Mouse (Mus musculus): ENCODE data around the gene Mboat1. TPM values are rescaled to one million over a fixed set of nuclear protein-coding genes. Genes with fewer than 3 reads are reported as not detected.

Mboat1 gene
- polyA plus RNA-seq, 1 experiment from 2014 or later = 2.2 TPM

DNA sequence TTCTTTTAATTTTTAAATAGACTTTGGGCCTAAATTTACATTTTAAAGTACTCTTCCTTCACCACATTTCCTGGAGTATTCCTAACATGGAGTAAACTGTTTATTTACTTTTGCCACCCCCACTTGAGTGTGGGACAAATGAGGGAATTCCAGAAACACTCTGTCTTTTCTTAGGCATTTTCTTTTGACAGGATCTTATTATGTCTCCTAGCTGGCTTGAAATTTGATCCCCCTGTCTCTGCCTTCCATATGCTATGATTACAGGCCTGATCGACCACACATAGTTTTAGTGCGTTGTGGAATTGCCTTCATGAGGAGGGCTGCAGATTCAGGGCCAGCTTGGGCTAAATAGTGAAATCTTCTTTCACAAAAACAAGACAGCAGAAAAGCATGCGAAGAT is 85.0 kb downstream of the Mboat1 start:
- H3K4me2 ChIP-seq (ENCODE audit: low read length) = no peak overlapping the region
- no peak overlapping the region for H3K9ac ChIP-seq (ENCODE audit: low read length)
- ATAC-seq = no peak
- no peak overlapping the region for H3K27ac ChIP-seq (ENCODE audit: low read depth, low read length)
- H3K4me1 ChIP-seq (ENCODE audit: control insufficient read depth, insufficient read depth, low read length) = no peaks in the 10 kb centered on the region
- H3K4me3 ChIP-seq (ENCODE audit: low read depth, low read length) = no peak overlapping the region
- 32% methylated on average over 3 of the region's 3 CpGs for WGBS
- H3K36me3 ChIP-seq (ENCODE audit: control insufficient read depth, insufficient read depth, low read length) = no peaks in the 10 kb centered on the region
- H3K9me3 ChIP-seq (replicated peaks; ENCODE audit: control insufficient read depth, low read length) = no peaks in the 10 kb centered on the region
- no peak for DNase-seq (ENCODE audit: low spot score)
- H3K27me3 ChIP-seq (replicated peaks; ENCODE audit: control insufficient read depth, insufficient read depth, low read length) = no peaks in the 10 kb centered on the region

DNA sequence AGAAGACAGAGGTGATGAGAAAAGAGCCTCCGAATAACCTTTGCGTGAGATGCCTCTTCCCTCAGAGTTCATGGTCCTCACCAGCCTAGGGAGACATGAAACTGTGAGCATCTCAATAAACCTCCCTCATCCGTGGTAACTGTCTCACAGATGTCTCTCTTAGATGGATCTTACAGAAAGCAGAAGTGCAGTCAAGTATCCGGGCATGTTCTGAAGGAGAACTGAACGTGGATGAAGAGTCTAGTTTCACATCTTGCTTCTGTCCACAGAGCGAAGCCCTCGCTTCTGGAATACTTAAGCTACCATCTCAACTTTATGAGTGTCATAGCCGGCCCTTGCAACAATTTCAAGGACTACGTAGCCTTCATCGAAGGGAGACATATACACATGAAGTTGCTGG is 87.8 kb downstream of the Mboat1 start:
- Histone ChIP-seq H3K4me2 (ENCODE audit: low read length) (no peak overlapping the region), H3K36me3 (ENCODE audit: control insufficient read depth, insufficient read depth, low read length) (no peaks in the 10 kb centered on the region), H3K4me3 (ENCODE audit: low read depth, low read length) (no peak overlapping the region), H3K9me3 (replicated peaks; ENCODE audit: control insufficient read depth, low read length) (no peaks in the 10 kb centered on the region), H3K27me3 (replicated peaks; ENCODE audit: control insufficient read depth, insufficient read depth, low read length) (no peaks in the 10 kb centered on the region), H3K4me1 (ENCODE audit: control insufficient read depth, insufficient read depth, low read length) (no peaks in the 10 kb centered on the region), H3K27ac (ENCODE audit: low read depth, low read length) (no peak overlapping the region), H3K9ac (ENCODE audit: low read length) (no peak overlapping the region)
- WGBS = 94% methylated on average over 10 of the region's 10 CpGs
- ATAC-seq (no peak), DNase-seq (ENCODE audit: low spot score) (no peak)

DNA sequence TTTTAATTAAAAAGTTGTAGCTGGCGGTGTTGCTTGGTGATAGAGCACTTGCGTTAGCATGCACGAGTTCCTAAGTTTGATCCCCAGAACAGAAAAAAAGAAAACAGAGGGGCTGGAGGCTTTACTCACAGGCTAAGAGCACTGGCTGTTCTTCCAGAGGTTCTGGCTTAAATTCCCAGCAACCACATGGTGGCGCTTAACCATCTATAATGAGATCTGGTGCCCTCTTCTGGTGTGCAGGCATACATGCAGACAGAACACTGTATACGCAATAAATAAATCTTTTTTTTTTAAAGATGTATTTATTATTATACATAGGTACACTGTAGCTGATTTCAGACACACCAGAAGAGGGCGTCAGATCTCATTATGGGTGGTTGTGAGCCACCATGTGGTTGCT is 88.4 kb downstream of the Mboat1 start:
- no peaks in the 10 kb centered on the region for H3K36me3 ChIP-seq (ENCODE audit: control insufficient read depth, insufficient read depth, low read length)
- WGBS = 92% methylated on average over 6 of the region's 6 CpGs
- H3K4me1 ChIP-seq (ENCODE audit: control insufficient read depth, insufficient read depth, low read length) = no peaks in the 10 kb centered on the region
- no peaks in the 10 kb centered on the region for H3K27me3 ChIP-seq (replicated peaks; ENCODE audit: control insufficient read depth, insufficient read depth, low read length)
- DNase-seq (ENCODE audit: low spot score) (no peak), ATAC-seq (no peak)
- H3K4me3 ChIP-seq (ENCODE audit: low read depth, low read length) = no peak overlapping the region
- no peak overlapping the region for H3K27ac ChIP-seq (ENCODE audit: low read depth, low read length)
- H3K9me3 ChIP-seq (replicated peaks; ENCODE audit: control insufficient read depth, low read length) = no peaks in the 10 kb centered on the region
- H3K9ac ChIP-seq (ENCODE audit: low read length) = no peak overlapping the region
- no peak overlapping the region for H3K4me2 ChIP-seq (ENCODE audit: low read length)

DNA sequence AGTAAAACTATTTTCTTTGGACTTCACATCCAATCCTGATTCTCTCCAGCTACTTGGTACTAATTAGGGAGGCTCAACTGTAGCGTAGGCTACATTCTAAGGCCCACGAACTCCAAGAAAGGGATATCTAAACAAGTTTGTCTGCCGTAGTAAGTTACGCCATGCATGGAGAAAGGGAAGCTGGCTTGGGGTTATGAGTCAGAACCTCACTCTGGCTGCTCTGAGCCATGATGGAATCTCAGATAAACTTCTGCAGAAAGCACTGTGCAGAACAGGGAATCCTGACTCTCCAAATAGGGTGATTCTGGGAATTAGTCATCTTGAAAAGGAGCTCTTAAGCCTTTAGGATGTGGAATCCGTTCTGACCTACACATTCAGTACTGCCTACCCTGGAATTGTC is 92.5 kb downstream of the Mboat1 start:
- 76% methylated on average over 5 of the region's 5 CpGs for WGBS
- no peak for ATAC-seq

DNA sequence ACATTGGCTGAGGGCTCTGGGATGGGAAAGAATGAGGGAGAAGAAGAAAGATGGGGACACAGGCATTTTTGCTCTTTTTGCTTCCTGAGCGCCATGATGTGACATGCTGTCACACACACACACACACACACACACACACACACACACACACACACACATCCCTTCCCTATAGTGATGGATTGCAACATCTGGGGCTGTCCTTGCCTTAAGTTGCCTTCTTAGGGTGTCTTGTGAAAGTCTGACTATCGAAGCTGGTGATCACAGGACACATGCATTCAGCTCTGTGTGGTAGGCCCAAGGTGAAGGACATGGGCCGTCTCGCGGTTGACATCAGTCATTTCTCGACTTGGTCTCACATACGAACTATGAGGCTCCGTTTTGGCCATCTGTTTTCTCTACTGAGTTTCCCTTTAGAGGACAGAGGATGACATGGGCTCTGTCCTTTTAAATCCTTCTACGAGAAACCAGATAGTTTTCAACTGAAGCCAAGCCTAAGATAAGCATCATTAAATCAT is 93.4 kb downstream of the Mboat1 start:
- no peak overlapping the region for H3K9ac ChIP-seq (ENCODE audit: low read length)
- H3K4me1 ChIP-seq (ENCODE audit: control insufficient read depth, insufficient read depth, low read length) = no peaks in the 10 kb centered on the region
- no peak overlapping the region for H3K27ac ChIP-seq (ENCODE audit: low read depth, low read length)
- no peaks in the 10 kb centered on the region for H3K27me3 ChIP-seq (replicated peaks; ENCODE audit: control insufficient read depth, insufficient read depth, low read length)
- no peak overlapping the region for H3K4me2 ChIP-seq (ENCODE audit: low read length)
- ATAC-seq = no peak
- no peak for DNase-seq (ENCODE audit: low spot score)
- H3K36me3 ChIP-seq (ENCODE audit: control insufficient read depth, insufficient read depth, low read length) = no peaks in the 10 kb centered on the region
- no peak overlapping the region for H3K4me3 ChIP-seq (ENCODE audit: low read depth, low read length)
- no peaks in the 10 kb centered on the region for H3K9me3 ChIP-seq (replicated peaks; ENCODE audit: control insufficient read depth, low read length)
- WGBS = 91% methylated on average over 9 of the region's 9 CpGs

More for the DNA sequence above, 92.5 kb downstream of the Mboat1 start:
- Histone ChIP-seq H3K36me3 (ENCODE audit: control insufficient read depth, insufficient read depth, low read length) (no peaks in the 10 kb centered on the region), H3K9me3 (replicated peaks; ENCODE audit: control insufficient read depth, low read length) (no peaks in the 10 kb centered on the region), H3K4me1 (ENCODE audit: control insufficient read depth, insufficient read depth, low read length) (no peaks in the 10 kb centered on the region), H3K27me3 (replicated peaks; ENCODE audit: control insufficient read depth, insufficient read depth, low read length) (no peaks in the 10 kb centered on the region), H3K27ac (ENCODE audit: low read depth, low read length) (no peak overlapping the region), H3K4me2 (ENCODE audit: low read length) (no peak overlapping the region), H3K9ac (ENCODE audit: low read length) (no peak overlapping the region), H3K4me3 (ENCODE audit: low read depth, low read length) (no peak overlapping the region)
- no peak for DNase-seq (ENCODE audit: low spot score)

DNA sequence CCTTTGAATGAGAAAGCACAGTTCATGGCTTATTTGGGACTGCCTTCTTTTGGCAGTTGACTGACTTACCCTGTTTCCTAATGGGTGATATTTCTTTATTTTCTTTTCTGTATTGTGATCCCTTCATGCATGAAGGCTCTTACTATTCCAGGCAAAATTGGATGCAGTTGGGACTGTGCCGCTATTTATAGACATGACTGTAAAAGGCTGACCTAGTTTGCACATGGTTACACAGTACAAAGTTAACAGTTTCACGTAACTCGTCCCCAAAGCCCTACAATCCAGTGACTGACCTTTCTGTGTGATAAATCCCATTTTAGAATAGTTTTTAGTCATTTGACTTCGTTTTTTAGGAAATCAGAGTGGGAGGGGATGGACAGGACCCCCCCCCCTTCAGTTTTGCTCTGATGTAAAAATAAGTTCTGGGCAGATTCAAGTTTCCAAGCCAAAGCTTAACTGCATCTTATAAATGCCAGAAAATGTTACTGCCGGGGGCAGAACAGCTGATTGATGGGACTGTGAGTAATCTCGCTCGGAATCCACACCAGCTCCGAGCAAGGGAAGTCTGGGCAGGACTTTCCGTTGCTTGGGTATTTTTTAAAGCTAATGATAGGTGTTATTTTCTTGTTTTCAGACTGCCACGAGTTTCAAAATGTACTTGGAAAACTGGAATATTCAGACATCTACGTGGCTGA is 98.9 kb downstream of the Mboat1 start:
- peak; percentile 37; the same call in 1 of the 2 replicates for ATAC-seq
- H3K9ac ChIP-seq (ENCODE audit: low read length) = no peak overlapping the region
- H3K27ac ChIP-seq (ENCODE audit: low read depth, low read length) = no peak overlapping the region
- H3K4me3 ChIP-seq (ENCODE audit: low read depth, low read length) = no peak overlapping the region
- no peaks in the 10 kb centered on the region for H3K27me3 ChIP-seq (replicated peaks; ENCODE audit: control insufficient read depth, insufficient read depth, low read length)
- H3K36me3 ChIP-seq (ENCODE audit: control insufficient read depth, insufficient read depth, low read length) = no peaks in the 10 kb centered on the region
- DNase-seq (ENCODE audit: low spot score) = peak; percentile 27
- 68% methylated on average over 11 of the region's 11 CpGs for WGBS
- no peaks in the 10 kb centered on the region for H3K4me1 ChIP-seq (ENCODE audit: control insufficient read depth, insufficient read depth, low read length)
- no peaks in the 10 kb centered on the region for H3K9me3 ChIP-seq (replicated peaks; ENCODE audit: control insufficient read depth, low read length)
- no peak overlapping the region for H3K4me2 ChIP-seq (ENCODE audit: low read length)

DNA sequence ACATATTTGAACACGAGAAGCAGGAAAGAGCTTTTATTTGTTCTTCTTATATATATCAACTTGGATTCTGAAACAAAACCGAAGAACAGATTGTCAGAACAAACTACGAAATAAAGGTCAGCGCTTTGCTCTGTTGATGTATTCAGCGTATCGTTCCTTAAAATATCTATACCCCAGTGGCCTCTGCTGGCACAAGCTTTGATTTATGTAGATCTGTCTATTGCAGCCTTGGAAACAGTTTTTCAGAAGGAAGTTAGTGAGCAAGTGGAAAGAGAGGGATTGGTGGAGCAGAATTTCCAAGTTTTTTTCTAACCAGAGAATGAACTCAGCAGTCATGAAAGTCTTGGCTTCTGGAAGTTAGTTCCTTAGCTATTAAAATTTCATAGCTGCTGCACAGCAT is 103.1 kb downstream of the Mboat1 start:
- no peak overlapping the region for H3K9ac ChIP-seq (ENCODE audit: low read length)
- H3K27ac ChIP-seq (ENCODE audit: low read depth, low read length) = no peak overlapping the region
- ATAC-seq = no peak
- H3K4me2 ChIP-seq (ENCODE audit: low read length) = no peak overlapping the region
- no peak for DNase-seq (ENCODE audit: low spot score)
- H3K27me3 ChIP-seq (replicated peaks; ENCODE audit: control insufficient read depth, insufficient read depth, low read length) = no peaks in the 10 kb centered on the region
- 93% methylated on average over 6 of the region's 6 CpGs for WGBS
- no peaks in the 10 kb centered on the region for H3K9me3 ChIP-seq (replicated peaks; ENCODE audit: control insufficient read depth, low read length)
- H3K4me1 ChIP-seq (ENCODE audit: control insufficient read depth, insufficient read depth, low read length) = no peaks in the 10 kb centered on the region
- no peak overlapping the region for H3K4me3 ChIP-seq (ENCODE audit: low read depth, low read length)
- no peaks in the 10 kb centered on the region for H3K36me3 ChIP-seq (ENCODE audit: control insufficient read depth, insufficient read depth, low read length)

DNA sequence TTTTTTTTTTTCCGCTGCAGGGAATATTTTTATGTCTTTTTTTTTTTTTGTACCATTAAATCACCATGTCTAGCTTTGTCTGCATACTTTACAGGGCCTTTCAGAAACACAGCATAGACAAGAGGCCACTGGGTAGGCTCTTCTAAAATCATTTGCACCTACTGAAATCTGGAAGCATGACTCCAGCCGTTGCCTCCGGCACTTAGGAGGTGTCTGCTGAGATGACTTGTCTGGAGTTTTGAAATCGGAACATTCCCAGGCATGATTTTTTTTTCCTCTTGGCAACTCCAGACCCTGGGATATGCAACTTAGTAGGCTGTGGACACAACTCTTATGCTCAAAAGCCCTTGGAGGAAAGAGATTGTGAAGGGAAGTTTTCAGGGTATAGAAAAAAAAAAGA is 109.3 kb downstream of the Mboat1 start:
- Histone ChIP-seq H3K4me2 (ENCODE audit: low read length) (no peak overlapping the region), H3K9me3 (replicated peaks; ENCODE audit: control insufficient read depth, low read length) (no peaks in the 10 kb centered on the region), H3K4me1 (ENCODE audit: control insufficient read depth, insufficient read depth, low read length) (no peaks in the 10 kb centered on the region), H3K4me3 (ENCODE audit: low read depth, low read length) (no peak overlapping the region), H3K27ac (ENCODE audit: low read depth, low read length) (no peak overlapping the region), H3K36me3 (ENCODE audit: control insufficient read depth, insufficient read depth, low read length) (no peaks in the 10 kb centered on the region), H3K9ac (ENCODE audit: low read length) (no peak overlapping the region), H3K27me3 (replicated peaks; ENCODE audit: control insufficient read depth, insufficient read depth, low read length) (no peaks in the 10 kb centered on the region)
- no peak for ATAC-seq
- DNase-seq (ENCODE audit: low spot score) = no peak
- 98% methylated on average over 4 of the region's 4 CpGs for WGBS

DNA sequence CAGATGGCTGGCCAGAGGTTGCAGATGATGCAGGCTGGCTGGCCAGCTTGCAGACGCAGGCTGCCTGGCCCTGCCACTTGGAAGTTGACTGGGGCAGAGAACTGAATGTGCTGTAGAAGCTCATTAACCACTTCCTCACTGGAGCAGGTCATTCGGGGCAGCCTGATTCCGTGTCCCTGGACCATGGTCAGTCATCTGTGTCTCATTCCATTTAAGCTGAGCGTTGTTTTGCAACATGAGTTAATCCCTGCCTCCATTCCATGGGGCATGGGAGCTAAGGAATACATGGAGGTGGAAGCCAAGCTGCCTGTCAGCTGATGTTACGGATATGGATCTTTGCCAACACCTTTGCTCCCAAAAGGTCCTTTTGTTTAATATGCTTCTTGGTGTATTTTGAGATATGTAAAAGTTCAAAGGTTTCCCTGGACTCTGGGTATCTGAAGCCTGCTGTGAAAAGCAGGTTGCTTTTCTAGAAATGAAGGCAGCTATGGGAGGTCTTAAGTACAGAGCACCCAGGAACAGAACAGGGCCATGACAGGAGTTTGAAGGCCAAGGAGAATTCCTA is 114.1 kb downstream of the Mboat1 start:
- H3K27ac ChIP-seq (ENCODE audit: low read depth, low read length) = no peak overlapping the region
- no peak overlapping the region for H3K9ac ChIP-seq (ENCODE audit: low read length)
- 36% methylated on average over 5 of the region's 5 CpGs for WGBS
- H3K27me3 ChIP-seq (replicated peaks; ENCODE audit: control insufficient read depth, insufficient read depth, low read length) = no peaks in the 10 kb centered on the region
- ATAC-seq (no peak), DNase-seq (ENCODE audit: low spot score) (no peak)
- no peaks in the 10 kb centered on the region for H3K9me3 ChIP-seq (replicated peaks; ENCODE audit: control insufficient read depth, low read length)
- 0 out of 2 replicates have a peak, but pooled peaks cover 2% of the 10 kb centered on the region for H3K4me1 ChIP-seq (ENCODE audit: control insufficient read depth, insufficient read depth, low read length)
- H3K4me2 ChIP-seq (ENCODE audit: low read length) = no peak overlapping the region
- H3K4me3 ChIP-seq (ENCODE audit: low read depth, low read length) = no peak overlapping the region
- no peaks in the 10 kb centered on the region for H3K36me3 ChIP-seq (ENCODE audit: control insufficient read depth, insufficient read depth, low read length)

All from forebrain, embryonic 14.5 days (tissue).